Mouse (Mus musculus) embryonic facial prominence, embryonic 10.5 days (tissue): ENCODE data around the gene Hdlbp. TPM values are rescaled to one million over a fixed set of nuclear protein-coding genes. Genes with fewer than 3 reads are reported as not detected.

Experiments used
- polyA plus RNA-seq: library from polyadenylated mRNA; unstranded; fragments of >200 nt; fragmentation: Nextera tagmentation; extraction: Ambion mirVana; gene quantifications from 2 replicates; pipeline ENCODE4 v1.2.1, GENCODE M21; 2016

The Hdlbp gene
- polyA plus RNA-seq, 1 experiment from 2014 or later, result 126 TPM

Other genes starting within 250 kb of the Hdlbp start
- gene Sned1, start 243.0 kb downstream of the Hdlbp start, polyA plus RNA-seq, result 6.5 and 9.6 TPM in 2 replicates
- 35.8 and 38.2 TPM in 2 replicates for gene Mterf4, start 172.9 kb downstream of the Hdlbp start, polyA plus RNA-seq
- 78.8 and 84.4 TPM in 2 replicates for gene Ppp1r7, start 136.0 kb downstream of the Hdlbp start, polyA plus RNA-seq
- 30.9 and 31.1 TPM in 2 replicates for gene Pask, start 135.3 kb downstream of the Hdlbp start, polyA plus RNA-seq
- 0.14 and 0.84 TPM in 2 replicates for gene Ano7, start 104.9 kb downstream of the Hdlbp start, polyA plus RNA-seq
- 5.9 and 6.4 TPM in 2 replicates for gene Farp2, start 33.3 kb upstream of the Hdlbp start, polyA plus RNA-seq
- 164 and 174 TPM in 2 replicates for gene Stk25, start 179.8 kb upstream of the Hdlbp start, polyA plus RNA-seq
- 38.1 and 38.6 TPM in 2 replicates for gene Bok, start 206.8 kb upstream of the Hdlbp start, polyA plus RNA-seq